Mouse (Mus musculus) adrenal gland, postnatal 14 days (tissue): Measurements from ENCODE around the gene Rin2. TPM values are rescaled to one million over a fixed set of nuclear protein-coding genes. Genes with fewer than 3 reads are reported as not detected.

Experiments
- DNase-seq: peaks from one replicate; pipeline ENCODE4 v3.0.0; 2021; ENCODE audit warnings: mixed read lengths
- total RNA-seq: library from RNA; stranded (reverse); gene quantifications from 2 replicates; pipeline ENCODE4 v1.2.3, GENCODE M21; 2021

Gene Rin2
- total RNA-seq, 1 experiment from 2014 or later: 21.8 TPM

GRCm38 (mm10) chr2:145730905-145731304 is 55.9 kb downstream of the Rin2 start:
- no peak for DNase-seq

- no peak for DNase-seq
Measured at GRCm38 (mm10) chr2:145735079-145735478, 60.1 kb downstream of the Rin2 start.

- DNase-seq: no peak
Measured at GRCm38 (mm10) chr2:145736543-145736942, 61.5 kb downstream of the Rin2 start.

GRCm38 (mm10) chr2:145737196-145737595 is 62.2 kb downstream of the Rin2 start:
- peak; percentile 22 for DNase-seq

GRCm38 (mm10) chr2:145740729-145741128 is 65.7 kb downstream of the Rin2 start:
- no peak for DNase-seq

GRCm38 (mm10) chr2:145742795-145743710 is 68.0 kb downstream of the Rin2 start:
- no peak for DNase-seq

GRCm38 (mm10) chr2:145746406-145746805 is 71.4 kb downstream of the Rin2 start:
- no peak for DNase-seq

GRCm38 (mm10) chr2:145749645-145750044 is 74.6 kb downstream of the Rin2 start:
- DNase-seq: no peak

GRCm38 (mm10) chr2:145752572-145752971 is 77.6 kb downstream of the Rin2 start:
- no peak for DNase-seq

GRCm38 (mm10) chr2:145753973-145754372 is 79.0 kb downstream of the Rin2 start:
- no peak for DNase-seq

GRCm38 (mm10) chr2:145755864-145756822 is 81.1 kb downstream of the Rin2 start:
- no peak for DNase-seq

- no peak for DNase-seq
Measured at GRCm38 (mm10) chr2:145760121-145760520, 85.1 kb downstream of the Rin2 start.

GRCm38 (mm10) chr2:145761436-145761835 is 86.4 kb downstream of the Rin2 start:
- DNase-seq: no peak

GRCm38 (mm10) chr2:145769964-145770363 is 94.9 kb downstream of the Rin2 start:
- no peak for DNase-seq

- no peak for DNase-seq
Measured at GRCm38 (mm10) chr2:145770730-145771536, 95.9 kb downstream of the Rin2 start.

- peak; percentile 62 for DNase-seq
Measured at GRCm38 (mm10) chr2:145783247-145783646, 108.2 kb downstream of the Rin2 start.

- no peak for DNase-seq
Measured at GRCm38 (mm10) chr2:145784246-145784935, 109.4 kb downstream of the Rin2 start.

- no peak for DNase-seq
Measured at GRCm38 (mm10) chr2:145784964-145785363, 109.9 kb downstream of the Rin2 start.

- peak; percentile 75 for DNase-seq
Measured at GRCm38 (mm10) chr2:145785758-145786617, 111.0 kb downstream of the Rin2 start.

- DNase-seq: no peak
Measured at GRCm38 (mm10) chr2:145786618-145786932, 111.6 kb downstream of the Rin2 start.
